Mouse (Mus musculus): ENCODE results near the gene Gm45062. TPM values are rescaled to one million over a fixed set of nuclear protein-coding genes. Genes with fewer than 3 reads are reported as not detected.

Gm45062 gene
- polyA plus RNA-seq, 1 experiment from 2014 or later, result 5.5 TPM

GRCm38 (mm10) chr6:8352533-8353168 is 93.4 kb downstream of the Gm45062 start:
- peak; percentile 52 for ATAC-seq (ENCODE audit: low FRiP score, low TSS enrichment)
- H3K27ac ChIP-seq (ENCODE audit: low read depth, low read length), result peak overlapping the region; percentile 37; the same call in 1 of the 2 replicates
- no peak overlapping the region for H3K9ac ChIP-seq (ENCODE audit: low read depth, low read length)
- H3K36me3 ChIP-seq (ENCODE audit: control insufficient read depth, insufficient read depth, low read length), result no peaks in the 10 kb centered on the region
- H3K4me3 ChIP-seq (ENCODE audit: low read length), result no peak overlapping the region
- 24% methylated on average over 12 of the region's 12 CpGs for WGBS
- no peaks in the 10 kb centered on the region for H3K9me3 ChIP-seq (ENCODE audit: control insufficient read depth, low read length)
- no peaks in the 10 kb centered on the region for H3K27me3 ChIP-seq (ENCODE audit: control insufficient read depth, insufficient read depth, low read length)
- H3K4me1 ChIP-seq (ENCODE audit: control insufficient read depth, insufficient read depth, low read length), result peaks cover 7% of the 10 kb centered on the region; the same call in 1 of the 2 replicates
- H3K4me2 ChIP-seq (replicated peaks; ENCODE audit: low read depth, low read length), result peak overlapping the region; percentile 19; the same call in 1 of the 2 replicates

DNA sequence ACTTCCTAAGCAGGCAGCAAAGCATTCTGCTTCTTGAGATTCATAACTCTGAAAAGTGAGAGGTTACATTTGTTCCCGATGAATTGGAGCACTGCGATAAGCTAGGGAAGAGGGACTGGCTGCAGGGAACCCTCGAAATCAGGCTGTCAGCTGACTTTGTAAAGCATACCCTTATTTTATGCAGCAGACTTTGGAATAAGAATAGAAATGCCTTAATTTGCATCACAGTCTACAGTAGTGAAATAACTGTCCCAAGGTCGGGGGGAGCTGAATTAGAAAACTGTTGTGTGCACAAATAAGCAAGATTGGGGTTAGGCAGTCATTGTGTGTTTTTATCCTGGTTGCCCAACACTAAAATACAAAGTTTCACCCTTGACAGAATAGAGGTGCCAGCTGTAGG is 94.2 kb downstream of the Gm45062 start:
- Histone ChIP-seq H3K4me3 (ENCODE audit: low read length) (no peak overlapping the region), H3K9me3 (ENCODE audit: control insufficient read depth, low read length) (no peaks in the 10 kb centered on the region), H3K27ac (ENCODE audit: low read depth, low read length) (no peak overlapping the region), H3K36me3 (ENCODE audit: control insufficient read depth, insufficient read depth, low read length) (no peaks in the 10 kb centered on the region), H3K9ac (ENCODE audit: low read depth, low read length) (no peak overlapping the region), H3K4me2 (replicated peaks; ENCODE audit: low read depth, low read length) (no peak overlapping the region), H3K4me1 (ENCODE audit: control insufficient read depth, insufficient read depth, low read length) (peaks cover 7% of the 10 kb centered on the region; the same call in 1 of the 2 replicates), H3K27me3 (ENCODE audit: control insufficient read depth, insufficient read depth, low read length) (no peaks in the 10 kb centered on the region)
- WGBS, result 73% methylated on average over 4 of the region's 4 CpGs
- ATAC-seq (ENCODE audit: low FRiP score, low TSS enrichment), result no peak

- Histone ChIP-seq H3K27ac (ENCODE audit: low read depth, low read length) (no peak overlapping the region), H3K36me3 (ENCODE audit: control insufficient read depth, insufficient read depth, low read length) (no peaks in the 10 kb centered on the region), H3K27me3 (ENCODE audit: control insufficient read depth, insufficient read depth, low read length) (no peaks in the 10 kb centered on the region), H3K9me3 (ENCODE audit: control insufficient read depth, low read length) (no peaks in the 10 kb centered on the region), H3K9ac (ENCODE audit: low read depth, low read length) (no peak overlapping the region), H3K4me2 (replicated peaks; ENCODE audit: low read depth, low read length) (no peak overlapping the region), H3K4me1 (ENCODE audit: control insufficient read depth, insufficient read depth, low read length) (peaks cover 7% of the 10 kb centered on the region; the same call in 1 of the 2 replicates), H3K4me3 (ENCODE audit: low read length) (no peak overlapping the region)
- 92% methylated on average over 4 of the region's 4 CpGs for WGBS
- no peak for ATAC-seq (ENCODE audit: low FRiP score, low TSS enrichment)
Observed at GRCm38 (mm10) chr6:8354846-8355245, 95.6 kb downstream of the Gm45062 start.

DNA sequence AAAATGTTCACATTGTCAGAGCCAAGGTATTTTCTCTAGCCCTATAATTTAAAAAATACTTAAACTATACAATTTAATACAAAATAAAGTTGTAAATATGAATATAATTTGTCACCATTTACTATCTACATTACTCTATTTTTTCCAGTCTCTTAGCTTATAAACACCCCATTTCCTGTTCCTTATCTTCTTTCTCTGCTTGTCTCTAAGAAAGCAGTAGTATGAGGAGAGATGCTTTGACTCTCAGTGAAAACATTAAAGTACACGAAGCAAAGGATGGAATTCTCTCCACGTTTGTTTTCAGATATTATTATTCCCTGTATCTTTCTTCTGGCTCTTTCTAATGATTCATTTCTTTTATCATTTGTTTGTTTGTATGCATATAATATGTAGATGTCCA is 99.0 kb downstream of the Gm45062 start:
- Histone ChIP-seq H3K27ac (ENCODE audit: low read depth, low read length) (no peak overlapping the region), H3K4me3 (ENCODE audit: low read length) (no peak overlapping the region), H3K9me3 (ENCODE audit: control insufficient read depth, low read length) (no peaks in the 10 kb centered on the region), H3K27me3 (ENCODE audit: control insufficient read depth, insufficient read depth, low read length) (no peaks in the 10 kb centered on the region), H3K36me3 (ENCODE audit: control insufficient read depth, insufficient read depth, low read length) (no peaks in the 10 kb centered on the region), H3K4me1 (ENCODE audit: control insufficient read depth, insufficient read depth, low read length) (no peaks in the 10 kb centered on the region), H3K4me2 (replicated peaks; ENCODE audit: low read depth, low read length) (no peak overlapping the region), H3K9ac (ENCODE audit: low read depth, low read length) (no peak overlapping the region)
- WGBS, result 82% methylated on average over 2 of the region's 2 CpGs
- no peak for ATAC-seq (ENCODE audit: low FRiP score, low TSS enrichment)

GRCm38 (mm10) chr6:8358782-8359181 is 99.5 kb downstream of the Gm45062 start:
- Histone ChIP-seq H3K4me2 (replicated peaks; ENCODE audit: low read depth, low read length) (no peak overlapping the region), H3K9me3 (ENCODE audit: control insufficient read depth, low read length) (no peaks in the 10 kb centered on the region), H3K27ac (ENCODE audit: low read depth, low read length) (no peak overlapping the region), H3K27me3 (ENCODE audit: control insufficient read depth, insufficient read depth, low read length) (no peaks in the 10 kb centered on the region), H3K4me3 (ENCODE audit: low read length) (no peak overlapping the region), H3K9ac (ENCODE audit: low read depth, low read length) (no peak overlapping the region), H3K4me1 (ENCODE audit: control insufficient read depth, insufficient read depth, low read length) (no peaks in the 10 kb centered on the region), H3K36me3 (ENCODE audit: control insufficient read depth, insufficient read depth, low read length) (no peaks in the 10 kb centered on the region)
- WGBS, result 82% methylated on average over 2 of the region's 2 CpGs
- ATAC-seq (ENCODE audit: low FRiP score, low TSS enrichment), result no peak

- Histone ChIP-seq H3K9ac (ENCODE audit: low read depth, low read length) (no peak overlapping the region), H3K27me3 (ENCODE audit: control insufficient read depth, insufficient read depth, low read length) (no peaks in the 10 kb centered on the region), H3K4me3 (ENCODE audit: low read length) (no peak overlapping the region), H3K4me1 (ENCODE audit: control insufficient read depth, insufficient read depth, low read length) (no peaks in the 10 kb centered on the region), H3K27ac (ENCODE audit: low read depth, low read length) (no peak overlapping the region), H3K9me3 (ENCODE audit: control insufficient read depth, low read length) (no peaks in the 10 kb centered on the region), H3K4me2 (replicated peaks; ENCODE audit: low read depth, low read length) (no peak overlapping the region), H3K36me3 (ENCODE audit: control insufficient read depth, insufficient read depth, low read length) (no peaks in the 10 kb centered on the region)
- ATAC-seq (ENCODE audit: low FRiP score, low TSS enrichment), result no peak
- 82% methylated on average over 7 of the region's 7 CpGs for WGBS
Observed at GRCm38 (mm10) chr6:8360805-8361204, 101.6 kb downstream of the Gm45062 start.

- no peak for ATAC-seq (ENCODE audit: low FRiP score, low TSS enrichment)
- 72% methylated on average over 12 of the region's 12 CpGs for WGBS
- Histone ChIP-seq H3K27me3 (ENCODE audit: control insufficient read depth, insufficient read depth, low read length) (no peaks in the 10 kb centered on the region), H3K4me3 (ENCODE audit: low read length) (no peak overlapping the region), H3K9ac (ENCODE audit: low read depth, low read length) (no peak overlapping the region), H3K27ac (ENCODE audit: low read depth, low read length) (no peak overlapping the region), H3K36me3 (ENCODE audit: control insufficient read depth, insufficient read depth, low read length) (no peaks in the 10 kb centered on the region), H3K9me3 (ENCODE audit: control insufficient read depth, low read length) (no peaks in the 10 kb centered on the region), H3K4me2 (replicated peaks; ENCODE audit: low read depth, low read length) (no peak overlapping the region), H3K4me1 (ENCODE audit: control insufficient read depth, insufficient read depth, low read length) (no peaks in the 10 kb centered on the region)
Observed at GRCm38 (mm10) chr6:8364033-8364756, 104.9 kb downstream of the Gm45062 start.

DNA sequence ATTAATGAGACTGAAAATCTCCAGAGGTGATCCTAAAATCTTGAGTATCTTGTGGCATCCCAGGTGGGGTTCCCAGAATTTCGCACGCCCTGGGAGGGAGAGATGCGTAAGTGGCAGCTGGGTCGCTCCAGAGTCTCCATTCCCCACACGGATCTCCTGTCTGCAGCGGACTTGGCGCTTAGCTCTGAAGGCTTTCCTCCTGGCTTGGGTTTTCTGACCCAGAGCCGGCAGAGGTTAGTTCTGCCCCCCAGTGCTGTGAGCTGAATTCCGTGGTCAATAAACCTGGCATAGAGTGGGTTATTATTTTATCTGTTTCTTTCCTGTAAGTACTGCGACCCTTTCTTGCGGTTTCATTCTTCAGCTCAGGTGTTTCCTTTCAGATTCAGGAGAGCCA is 105.5 kb downstream of the Gm45062 start:
- H3K27ac ChIP-seq (ENCODE audit: low read depth, low read length), result no peak overlapping the region
- H3K9me3 ChIP-seq (ENCODE audit: control insufficient read depth, low read length), result no peaks in the 10 kb centered on the region
- 84% methylated on average over 11 of the region's 11 CpGs for WGBS
- no peaks in the 10 kb centered on the region for H3K36me3 ChIP-seq (ENCODE audit: control insufficient read depth, insufficient read depth, low read length)
- H3K9ac ChIP-seq (ENCODE audit: low read depth, low read length), result no peak overlapping the region
- H3K4me2 ChIP-seq (replicated peaks; ENCODE audit: low read depth, low read length), result no peak overlapping the region
- ATAC-seq (ENCODE audit: low FRiP score, low TSS enrichment), result no peak
- H3K27me3 ChIP-seq (ENCODE audit: control insufficient read depth, insufficient read depth, low read length), result no peaks in the 10 kb centered on the region
- H3K4me3 ChIP-seq (ENCODE audit: low read length), result no peak overlapping the region
- H3K4me1 ChIP-seq (ENCODE audit: control insufficient read depth, insufficient read depth, low read length), result no peaks in the 10 kb centered on the region

DNA sequence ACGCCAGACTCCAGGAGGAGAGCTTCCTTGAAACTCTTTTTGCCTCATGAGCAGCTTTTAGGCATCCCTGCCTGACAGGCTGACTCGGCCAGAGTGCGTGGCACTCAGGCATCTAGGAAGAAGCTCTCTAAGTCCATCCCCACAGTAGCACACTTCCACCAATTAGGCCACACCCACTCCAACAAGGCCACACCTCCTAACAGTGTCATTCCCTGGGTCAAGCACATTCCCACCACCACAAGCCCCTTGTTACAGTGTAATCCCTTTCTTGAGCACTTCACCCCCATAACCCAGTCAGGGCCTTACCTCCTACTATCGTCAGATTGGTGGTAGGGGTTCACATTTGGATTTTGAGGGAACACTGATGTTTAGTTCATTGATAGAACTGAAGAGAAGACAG is 108.4 kb downstream of the Gm45062 start:
- ATAC-seq (ENCODE audit: low FRiP score, low TSS enrichment), result no peak
- Histone ChIP-seq H3K27me3 (ENCODE audit: control insufficient read depth, insufficient read depth, low read length) (no peaks in the 10 kb centered on the region), H3K4me1 (ENCODE audit: control insufficient read depth, insufficient read depth, low read length) (0 out of 2 replicates have a peak, but pooled peaks cover 2% of the 10 kb centered on the region), H3K9ac (ENCODE audit: low read depth, low read length) (no peak overlapping the region), H3K36me3 (ENCODE audit: control insufficient read depth, insufficient read depth, low read length) (no peaks in the 10 kb centered on the region), H3K9me3 (ENCODE audit: control insufficient read depth, low read length) (no peaks in the 10 kb centered on the region), H3K4me2 (replicated peaks; ENCODE audit: low read depth, low read length) (no peak overlapping the region), H3K4me3 (ENCODE audit: low read length) (no peak overlapping the region), H3K27ac (ENCODE audit: low read depth, low read length) (no peak overlapping the region)
- WGBS, result 98% methylated on average over 4 of the region's 4 CpGs
